Mouse (Mus musculus) stomach, embryonic 15.5 days (tissue): ENCODE data around the gene Cd200r1. TPM values are rescaled to one million over a fixed set of nuclear protein-coding genes. Genes with fewer than 3 reads are reported as not detected.

Experiments
- ATAC-seq: fragments of 200-750 bp; cut with Nextera tagmentation; 2 replicates; pipeline ENCODE4 v1.8.0; 2017; ENCODE audit warnings: low read depth, moderate number of reproducible peaks, moderate TSS enrichment; ENCODE audit not compliant: insufficient read depth, low FRiP score
- H3K27ac ChIP-seq: fragments of 300-500 bp; sonication (generic); 2 replicates; pipeline ENCODE4 v1.5.1; 2015; ENCODE audit warnings: mild to moderate bottlenecking, inconsistent platforms
- H3K27me3 ChIP-seq: fragments of 300-500 bp; sonication (generic); replicated peaks from 2 replicates; pipeline ENCODE4 v1.6.1; 2015; ENCODE audit warnings: inconsistent platforms
- H3K36me3 ChIP-seq: fragments of 300-500 bp; sonication (generic); 2 replicates; pipeline ENCODE4 v1.6.1; 2015; ENCODE audit warnings: inconsistent platforms
- H3K4me1 ChIP-seq: fragments of 300-500 bp; sonication (generic); 2 replicates; pipeline ENCODE4 v1.6.1; 2015; ENCODE audit warnings: inconsistent platforms
- H3K4me2 ChIP-seq: fragments of 300-500 bp; sonication (generic); 2 replicates; pipeline ENCODE4 v1.6.1; 2015; ENCODE audit warnings: mild to moderate bottlenecking, inconsistent platforms
- H3K4me3 ChIP-seq: fragments of 300-500 bp; sonication (generic); replicated peaks from 2 replicates; pipeline ENCODE4 v1.5.1; 2015; ENCODE audit warnings: inconsistent platforms
- H3K9ac ChIP-seq: fragments of 300-500 bp; sonication (generic); 2 replicates; pipeline ENCODE4 v1.6.1; 2015; ENCODE audit warnings: inconsistent platforms
- H3K9me3 ChIP-seq: fragments of 300-500 bp; sonication (generic); 2 replicates; pipeline ENCODE4 v1.6.1; 2016; ENCODE audit warnings: inconsistent platforms
- WGBS: fragments of 180-500 bp; shearing (Covaris S2); methylation state at CpG from one replicate; pipeline ENCODE4 v1.1.7; 2015; 5-methylcytosine and 5-hydroxymethylcytosine counted together
- polyA plus RNA-seq: library from polyadenylated mRNA; unstranded; fragments of >200 nt; fragmentation: Nextera tagmentation; extraction: Ambion mirVana; gene quantifications from 2 replicates; pipeline ENCODE4 v1.2.1, GENCODE M21; 2015

Gene Cd200r1
- polyA plus RNA-seq, 1 experiment from 2014 or later, result 1.7 TPM

DNA sequence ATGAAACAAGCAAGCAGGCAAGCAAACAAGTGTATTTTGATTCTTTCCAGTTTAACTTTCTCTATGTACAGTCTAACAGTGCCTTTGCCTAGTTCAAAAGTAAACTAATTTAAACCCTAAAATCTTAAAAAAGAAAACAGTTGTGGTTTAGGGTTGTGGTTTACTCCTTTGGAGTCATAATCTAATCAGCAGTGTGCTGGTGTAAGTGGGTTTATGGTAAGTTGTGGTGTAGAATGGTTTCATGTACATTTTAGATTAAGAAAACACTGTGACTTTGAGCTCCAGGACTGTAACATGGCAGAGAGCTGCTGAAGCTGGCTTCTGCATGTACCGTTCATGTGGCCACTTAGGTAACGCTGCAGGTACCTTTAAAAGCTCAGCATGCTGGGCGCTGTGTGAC, 38.0 kb upstream of the Cd200r1 start:
- Histone ChIP-seq H3K4me2 (no peak overlapping the region), H3K4me3 (no peak overlapping the region), H3K9me3 (no peaks in the 10 kb centered on the region), H3K36me3 (peaks cover 9% of the 10 kb centered on the region), H3K27ac (no peak overlapping the region), H3K4me1 (0 out of 2 replicates have a peak, but pooled peaks cover 5% of the 10 kb centered on the region), H3K27me3 (no peaks in the 10 kb centered on the region), H3K9ac (no peak overlapping the region)
- ATAC-seq, result no peak
- WGBS, result 89% methylated on average over 3 of the region's 3 CpGs

DNA sequence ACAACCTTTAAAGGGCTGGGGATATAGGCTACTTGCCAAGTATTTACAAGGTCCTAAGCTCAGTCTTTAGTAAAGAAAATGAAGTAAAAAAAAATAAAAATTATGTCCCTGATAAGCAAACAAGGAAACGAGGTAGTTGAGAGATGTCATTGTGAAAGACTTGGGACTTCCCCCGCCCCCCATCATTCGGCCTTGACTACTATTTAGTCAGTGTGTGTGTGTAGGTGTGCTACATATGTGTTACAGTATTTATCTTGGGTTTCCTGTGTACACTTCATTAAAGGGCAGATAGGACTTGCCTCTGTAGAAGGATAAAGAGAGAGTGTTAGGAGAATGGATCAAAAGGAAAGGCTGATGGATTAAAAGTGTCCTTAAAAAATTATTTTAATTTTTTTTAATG, 31.5 kb upstream of the Cd200r1 start:
- no peaks in the 10 kb centered on the region for H3K4me1 ChIP-seq
- no peak overlapping the region for H3K9ac ChIP-seq
- peaks cover 45% of the 10 kb centered on the region for H3K36me3 ChIP-seq
- H3K27ac ChIP-seq, result no peak overlapping the region
- H3K27me3 ChIP-seq, result no peaks in the 10 kb centered on the region
- no peak overlapping the region for H3K4me3 ChIP-seq
- peak; percentile 53; the same call in 1 of the 2 replicates for ATAC-seq
- no peaks in the 10 kb centered on the region for H3K9me3 ChIP-seq
- WGBS, result 69% methylated on average over 3 of the region's 3 CpGs
- H3K4me2 ChIP-seq, result no peak overlapping the region

DNA sequence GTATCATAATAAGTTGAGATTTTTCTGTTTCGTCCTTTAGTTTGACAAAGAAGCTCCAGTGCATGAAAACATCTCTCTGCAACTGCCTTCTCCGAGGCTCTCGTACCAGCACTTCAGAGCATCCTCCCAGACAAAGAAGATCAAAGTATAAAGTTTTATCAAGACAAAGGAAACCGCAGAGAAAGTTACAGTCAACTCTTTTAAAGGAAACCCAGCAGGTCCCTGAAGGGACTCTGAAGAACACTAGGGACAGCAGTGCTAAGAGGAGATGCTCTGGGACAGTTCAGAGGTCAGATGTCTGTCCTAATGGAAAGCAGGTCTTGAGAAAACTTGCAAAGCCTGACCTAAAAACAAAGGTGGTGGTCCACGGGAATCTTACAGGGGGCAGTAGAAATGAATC, 29.9 kb upstream of the Cd200r1 start:
- H3K4me1 ChIP-seq, result no peaks in the 10 kb centered on the region
- no peaks in the 10 kb centered on the region for H3K9me3 ChIP-seq
- no peak overlapping the region for H3K27ac ChIP-seq
- peaks cover 41% of the 10 kb centered on the region for H3K36me3 ChIP-seq
- no peaks in the 10 kb centered on the region for H3K27me3 ChIP-seq
- H3K4me3 ChIP-seq, result no peak overlapping the region
- H3K9ac ChIP-seq, result no peak overlapping the region
- H3K4me2 ChIP-seq, result no peak overlapping the region
- ATAC-seq, result no peak
- whole genome bisulfite sequencing, result 90% methylated on average over 5 of the region's 5 CpGs

DNA sequence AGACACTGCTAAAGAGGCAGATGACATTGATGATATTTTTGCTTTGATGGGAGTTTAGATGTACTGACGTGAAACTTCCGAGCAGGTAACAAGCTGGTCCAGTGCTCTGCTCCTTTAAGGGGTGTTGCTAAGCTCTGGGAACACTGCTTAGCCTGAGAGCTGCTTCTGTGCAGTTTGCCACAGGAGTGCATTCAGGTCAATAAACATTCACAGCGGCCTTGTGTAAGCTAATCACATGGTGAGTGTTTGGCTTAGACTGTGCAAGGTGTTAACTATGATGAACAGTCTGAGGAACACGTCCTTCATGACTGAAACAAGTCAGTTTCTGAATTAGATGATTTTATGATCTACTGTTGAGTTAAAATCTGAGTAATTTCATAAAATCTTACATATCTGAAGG, 29.4 kb upstream of the Cd200r1 start:
- H3K27me3 ChIP-seq, result no peaks in the 10 kb centered on the region
- peaks cover 41% of the 10 kb centered on the region for H3K36me3 ChIP-seq
- H3K9ac ChIP-seq, result no peak overlapping the region
- no peak overlapping the region for H3K27ac ChIP-seq
- 75% methylated on average over 4 of the region's 4 CpGs for WGBS
- H3K9me3 ChIP-seq, result no peaks in the 10 kb centered on the region
- no peak overlapping the region for H3K4me3 ChIP-seq
- no peak overlapping the region for H3K4me2 ChIP-seq
- H3K4me1 ChIP-seq, result no peaks in the 10 kb centered on the region
- no peak for ATAC-seq

DNA sequence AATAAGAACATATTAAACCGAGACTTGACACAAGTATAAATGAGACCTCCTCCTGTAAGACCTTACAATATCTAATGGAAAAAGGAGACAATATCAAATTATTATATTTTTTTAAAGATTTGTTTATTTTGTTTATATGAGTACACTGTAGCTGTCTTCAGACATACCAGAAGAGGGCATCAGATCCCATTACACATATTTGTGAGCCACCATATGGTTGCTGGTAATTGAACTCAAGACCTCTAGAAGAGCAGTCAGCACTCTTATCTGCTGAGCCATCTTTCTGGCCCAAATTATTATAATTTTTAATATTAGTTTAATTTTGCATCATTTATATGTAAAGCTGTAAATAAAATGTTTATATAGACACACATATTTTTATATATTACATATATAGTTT, 22.8 kb upstream of the Cd200r1 start:
- Histone ChIP-seq H3K9me3 (no peaks in the 10 kb centered on the region), H3K4me1 (0 out of 2 replicates have a peak, but pooled peaks cover 8% of the 10 kb centered on the region), H3K4me3 (no peak overlapping the region), H3K27ac (no peak overlapping the region), H3K27me3 (no peaks in the 10 kb centered on the region), H3K9ac (no peak overlapping the region), H3K36me3 (0 out of 2 replicates have a peak, but pooled peaks cover 3% of the 10 kb centered on the region), H3K4me2 (no peak overlapping the region)
- 95% methylated on average over 1 of the region's 1 CpGs for WGBS
- ATAC-seq, result no peak

DNA sequence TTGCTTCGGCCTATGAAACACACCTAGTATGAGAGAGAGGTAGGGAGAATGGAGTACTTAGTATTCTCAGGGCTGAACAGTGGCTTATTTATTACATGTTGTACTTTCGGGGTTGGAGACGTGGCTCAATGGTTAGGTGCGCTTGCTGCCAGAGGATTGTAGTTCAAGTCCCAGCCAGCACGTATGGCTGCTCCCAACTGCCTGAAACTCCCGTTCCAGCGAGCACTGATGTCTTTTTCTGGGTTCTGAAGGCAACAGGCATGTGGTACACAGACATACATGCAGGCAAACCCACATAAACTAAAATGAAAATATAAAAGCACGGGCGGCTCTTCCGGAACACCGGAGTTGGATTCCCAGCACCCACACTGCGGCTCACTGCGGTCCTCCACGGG, 20.1 kb upstream of the Cd200r1 start:
- WGBS, result 7% methylated on average over 14 of the region's 14 CpGs
- H3K36me3 ChIP-seq, result no peaks in the 10 kb centered on the region
- peak overlapping the region; percentile 71 for H3K4me3 ChIP-seq
- H3K27me3 ChIP-seq, result no peaks in the 10 kb centered on the region
- peak overlapping the region; percentile 97 for H3K27ac ChIP-seq
- H3K4me2 ChIP-seq, result peak overlapping the region; percentile 70
- ATAC-seq, result peak; percentile 31
- no peaks in the 10 kb centered on the region for H3K9me3 ChIP-seq
- 0 out of 2 replicates have a peak, but pooled peaks cover 8% of the 10 kb centered on the region for H3K4me1 ChIP-seq
- H3K9ac ChIP-seq, result peak overlapping the region; percentile 66

DNA sequence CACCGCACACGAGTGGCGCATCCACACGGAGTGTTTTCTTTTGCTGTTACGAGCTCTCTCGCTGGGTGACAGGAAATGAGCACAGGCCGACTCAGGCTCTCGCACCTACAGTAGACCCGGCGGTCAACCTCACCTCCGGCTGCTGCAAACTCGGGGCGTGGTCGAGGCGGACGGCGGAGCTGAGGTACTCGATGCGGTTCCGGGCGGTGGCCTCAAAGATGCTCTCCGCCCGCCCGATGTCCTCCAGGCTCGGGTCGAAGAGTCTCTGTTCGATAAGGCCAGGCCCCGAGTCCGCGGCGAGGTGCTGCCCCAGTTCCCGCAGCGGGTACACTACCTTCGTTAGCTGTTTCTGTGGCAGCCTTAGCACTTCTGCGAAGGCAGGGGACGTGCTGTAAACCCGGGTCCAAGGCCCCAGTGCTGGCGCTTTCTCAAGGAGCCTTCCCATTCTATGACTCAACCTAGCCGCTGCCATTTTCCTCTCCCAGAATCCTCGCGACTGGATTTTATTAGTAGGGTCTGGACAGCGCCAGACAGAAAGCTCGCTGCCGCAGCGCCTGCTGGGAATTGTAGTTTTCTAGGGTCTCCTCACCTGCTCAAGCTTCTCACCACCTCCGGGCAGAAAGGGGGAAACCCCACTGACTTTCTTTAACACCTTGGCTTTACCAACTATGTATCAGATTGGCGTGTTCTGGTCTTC, 19.5 kb upstream of the Cd200r1 start, which contains the start of gene Gtpbp8:
Gene Gtpbp8 (minus strand): TSS at position 498 of the 697 bp plus-strand sequence.
- H3K9ac ChIP-seq, result peak within 1 kb of the TSS; percentile 66
- 0 out of 2 replicates have a peak, but pooled peaks cover 8% of the 10 kb centered on the region for H3K4me1 ChIP-seq
- peak; percentile 94 for ATAC-seq
- peak within 1 kb of the TSS; percentile 70 for H3K4me2 ChIP-seq
- peak within 1 kb of the TSS; percentile 97 for H3K27ac ChIP-seq
- H3K9me3 ChIP-seq, result no peaks in the 10 kb centered on the region
- WGBS, result under 1% methylated on average over 47 of the region's 47 CpGs
- H3K36me3 ChIP-seq, result no peaks in the 10 kb centered on the region
- H3K27me3 ChIP-seq, result no peaks in the 10 kb centered on the region
- peak within 1 kb of the TSS; percentile 71 for H3K4me3 ChIP-seq

DNA sequence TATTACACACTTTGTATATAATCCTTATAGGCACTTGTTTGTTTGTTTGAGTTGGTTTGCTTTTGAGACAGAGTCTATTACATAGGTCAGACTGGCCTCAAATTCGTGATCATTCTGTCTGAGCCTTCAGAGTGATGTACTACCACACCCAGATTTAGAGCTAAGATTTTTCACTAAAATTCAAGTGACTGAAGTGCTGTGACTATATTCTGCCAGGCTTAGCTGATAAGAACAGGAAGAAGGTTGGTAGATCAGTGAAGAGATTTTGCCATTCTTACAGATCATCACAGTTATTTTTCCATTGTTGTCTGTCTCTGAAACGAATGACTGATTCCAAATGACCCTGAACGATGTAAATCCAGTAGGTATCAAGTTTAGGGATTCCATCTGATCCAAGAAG, 17.5 kb upstream of the Cd200r1 start:
- Histone ChIP-seq H3K36me3 (no peaks in the 10 kb centered on the region), H3K4me3 (no peak overlapping the region), H3K27ac (no peak overlapping the region), H3K27me3 (no peaks in the 10 kb centered on the region), H3K4me2 (no peak overlapping the region), H3K4me1 (0 out of 2 replicates have a peak, but pooled peaks cover 8% of the 10 kb centered on the region), H3K9me3 (no peaks in the 10 kb centered on the region), H3K9ac (no peak overlapping the region)
- no peak for ATAC-seq
- WGBS, result 56% methylated on average over 3 of the region's 3 CpGs

DNA sequence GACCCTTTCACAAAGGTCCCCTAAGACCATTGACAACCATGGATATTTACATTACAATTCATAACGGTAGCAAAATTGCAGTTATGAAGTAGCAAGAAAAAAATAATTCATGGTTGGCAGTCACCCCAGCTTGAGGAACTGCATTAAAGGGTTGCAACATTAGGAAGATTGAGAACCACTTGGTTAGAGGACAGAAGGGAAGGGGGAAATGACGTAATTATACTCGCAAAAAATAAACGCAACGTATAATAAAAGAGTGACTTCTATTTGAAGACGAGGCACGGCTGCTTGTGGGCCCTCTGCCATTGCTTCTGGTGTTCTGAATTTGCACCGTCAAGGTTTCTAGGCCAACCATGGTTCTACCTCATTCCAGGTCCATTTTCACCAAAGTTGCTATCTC, 7.8 kb upstream of the Cd200r1 start:
- no peak overlapping the region for H3K4me2 ChIP-seq
- H3K4me1 ChIP-seq, result no peaks in the 10 kb centered on the region
- WGBS, result 79% methylated on average over 8 of the region's 8 CpGs
- no peak overlapping the region for H3K27ac ChIP-seq
- H3K9ac ChIP-seq, result no peak overlapping the region
- no peak overlapping the region for H3K4me3 ChIP-seq
- no peaks in the 10 kb centered on the region for H3K27me3 ChIP-seq
- H3K36me3 ChIP-seq, result no peaks in the 10 kb centered on the region
- H3K9me3 ChIP-seq, result no peaks in the 10 kb centered on the region
- ATAC-seq, result no peak

DNA sequence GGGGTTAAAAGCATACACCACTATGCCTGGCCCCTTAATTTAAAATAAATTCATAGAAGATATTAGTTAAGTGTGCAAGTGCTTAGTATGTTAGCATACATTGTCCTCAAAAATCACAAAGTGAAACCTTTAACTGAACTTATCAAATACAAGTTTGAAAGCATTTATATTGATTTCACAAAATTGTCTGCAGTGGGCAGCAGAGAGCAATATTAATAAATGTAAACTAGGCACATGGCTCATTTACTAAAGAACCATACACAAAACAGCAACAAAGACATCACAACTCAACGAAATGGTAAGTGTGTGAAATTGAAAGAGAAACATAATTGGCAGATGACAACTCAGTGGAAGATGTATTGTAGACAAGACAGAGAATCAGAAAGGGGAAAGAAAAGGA, 3.7 kb upstream of the Cd200r1 start:
- no peak overlapping the region for H3K9ac ChIP-seq
- no peak overlapping the region for H3K27ac ChIP-seq
- H3K4me2 ChIP-seq, result no peak overlapping the region
- H3K4me1 ChIP-seq, result no peaks in the 10 kb centered on the region
- ATAC-seq, result no peak
- no peaks in the 10 kb centered on the region for H3K27me3 ChIP-seq
- no peaks in the 10 kb centered on the region for H3K36me3 ChIP-seq
- no peak overlapping the region for H3K4me3 ChIP-seq
- WGBS, result 53% methylated on average over 1 of the region's 1 CpGs
- no peaks in the 10 kb centered on the region for H3K9me3 ChIP-seq

DNA sequence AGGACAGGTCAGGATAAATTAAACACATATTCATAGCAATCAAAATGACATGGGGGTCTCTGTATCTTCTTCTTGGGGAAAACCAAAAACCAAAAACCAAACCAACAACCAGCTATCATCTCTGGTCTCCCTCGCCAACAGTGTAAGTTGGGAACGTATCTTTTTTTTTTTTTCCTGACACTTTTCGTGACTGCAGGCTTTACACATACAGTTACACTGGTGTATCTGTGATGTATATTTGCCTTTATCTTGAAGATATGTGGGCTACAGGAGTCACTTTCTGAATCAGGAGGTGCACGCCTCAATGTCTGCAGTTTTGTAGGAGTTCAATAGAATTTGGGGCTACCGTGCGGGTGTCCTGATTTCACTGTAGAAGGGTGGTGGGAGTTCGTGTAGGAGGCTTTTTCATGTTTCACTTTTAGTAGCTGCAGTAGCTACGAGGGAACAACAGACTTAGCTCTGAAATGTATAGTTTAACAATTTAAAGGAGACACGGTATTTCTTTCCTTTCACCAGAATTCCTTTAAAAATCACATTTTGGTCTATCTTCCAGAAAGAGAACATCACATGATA, 870 bp downstream of the Cd200r1 start:
- no peaks in the 10 kb centered on the region for H3K4me1 ChIP-seq
- no peaks in the 10 kb centered on the region for H3K27me3 ChIP-seq
- no peak overlapping the region for H3K9ac ChIP-seq
- H3K4me3 ChIP-seq, result peak overlapping the region; percentile 5; the same call in 1 of the 2 replicates
- H3K27ac ChIP-seq, result no peak overlapping the region
- 64% methylated on average over 9 of the region's 9 CpGs for WGBS
- H3K9me3 ChIP-seq, result no peaks in the 10 kb centered on the region
- H3K36me3 ChIP-seq, result no peaks in the 10 kb centered on the region
- H3K4me2 ChIP-seq, result no peak overlapping the region
- no peak for ATAC-seq

DNA sequence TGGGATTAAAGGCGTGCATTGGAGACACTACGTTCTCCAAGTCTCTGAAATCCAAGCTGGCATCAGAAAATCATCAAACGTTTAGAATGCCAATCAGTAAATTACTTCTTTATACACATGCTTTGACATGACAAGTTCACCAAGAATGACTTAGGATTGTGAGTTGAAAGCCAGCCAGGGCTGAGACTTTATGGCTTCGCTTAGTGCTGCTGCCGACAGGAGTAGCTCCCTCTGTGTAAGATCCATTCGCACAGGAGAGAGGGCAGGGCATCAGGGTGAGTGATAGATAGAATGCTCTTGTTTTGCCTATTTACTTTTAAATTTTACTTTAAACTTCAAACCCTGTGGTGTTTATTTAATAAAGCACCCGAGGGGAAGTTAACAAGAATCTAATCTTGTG, 2.0 kb downstream of the Cd200r1 start:
- Histone ChIP-seq H3K4me1 (no peaks in the 10 kb centered on the region), H3K9me3 (no peaks in the 10 kb centered on the region), H3K4me3 (no peak overlapping the region), H3K27ac (no peak overlapping the region), H3K36me3 (no peaks in the 10 kb centered on the region), H3K4me2 (no peak overlapping the region), H3K27me3 (no peaks in the 10 kb centered on the region), H3K9ac (no peak overlapping the region)
- no peak for ATAC-seq
- 88% methylated on average over 7 of the region's 7 CpGs for WGBS
